Mouse (Mus musculus): ENCODE measurements around the gene H2-Q10.
"Not testable (repeated sequence)": the region's sequence is repeated elsewhere in the genome, so short reads cannot be mapped to it uniquely, and the experiment has no call there.

DNA sequence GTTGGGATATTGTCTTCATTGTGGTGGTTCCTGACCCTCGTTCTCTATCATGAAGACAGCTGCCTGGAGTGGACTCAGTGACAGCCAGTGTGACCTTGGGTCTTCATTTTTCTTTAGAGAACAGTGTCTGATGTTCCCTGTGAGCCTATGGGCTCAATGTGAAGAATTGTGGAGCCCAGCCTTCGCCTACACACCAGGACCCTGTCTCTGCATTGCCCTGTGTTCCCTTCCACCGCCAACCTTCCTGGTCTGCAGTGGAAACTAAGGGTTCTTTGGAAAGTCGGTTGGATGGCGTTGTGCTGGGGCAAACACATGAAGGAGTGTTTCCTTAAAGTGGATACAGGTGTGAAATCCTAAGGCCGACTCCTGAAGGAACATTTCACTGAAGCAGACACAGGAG, 41.0 kb upstream of the H2-Q10 start:
- not testable (repeated sequence) for TF ChIP-seq GATA1, TAL1 (IDR thresholded peaks at IDR 0.05; ENCODE audit: low read length)
